Mouse (Mus musculus): ENCODE data around the gene Utrn. TPM values are rescaled to one million over a fixed set of nuclear protein-coding genes. Genes with fewer than 3 reads are reported as not detected.
A peak's percentile ranks its signal among the peaks of the same experiment; 100 is the strongest.

Utrn gene
- total RNA-seq, 2 experiments from 2014 or later, result 69.6 to 72.4 TPM

DNA sequence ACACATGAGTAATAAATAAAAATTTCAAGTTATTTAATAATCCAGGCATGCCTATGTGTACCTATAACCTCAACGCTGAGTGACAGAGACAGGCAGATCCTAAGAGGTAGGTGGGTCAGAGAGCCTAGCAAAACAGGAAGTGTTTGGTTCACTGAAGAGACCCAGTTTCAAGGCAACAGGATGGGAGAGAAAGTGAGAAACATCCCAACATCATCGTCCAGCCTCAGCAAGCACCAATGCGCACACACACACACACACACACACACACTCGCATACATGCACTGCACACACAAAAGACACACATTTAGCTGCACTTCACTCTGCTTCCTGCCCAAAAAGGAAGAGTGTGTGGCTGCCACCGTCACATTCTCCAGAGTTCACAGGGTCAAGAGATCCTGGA is 27.7 kb downstream of the Utrn start:
- intact Hi-C loops (cut with DNase I), result no loop called here
- no peak for DNase-seq

DNA sequence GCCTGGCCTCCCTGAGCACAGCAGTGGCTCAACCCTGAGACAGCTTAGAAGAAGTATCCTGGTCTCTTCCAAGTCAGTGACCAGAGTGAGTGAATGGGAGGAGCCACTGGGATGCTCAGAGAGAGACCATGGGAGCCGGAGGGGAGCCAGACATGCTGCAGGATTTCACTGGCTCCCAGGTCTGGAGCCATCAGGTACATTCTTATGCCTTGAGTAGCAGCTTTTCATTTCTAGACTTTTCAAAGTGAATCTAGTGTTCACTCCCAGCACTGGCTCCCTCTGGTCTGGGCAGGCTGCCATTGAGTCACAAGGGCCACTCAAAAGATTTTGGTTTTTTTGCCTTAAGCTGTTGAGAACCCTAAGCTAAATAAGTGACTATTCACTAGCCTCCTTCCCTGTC is 31.5 kb downstream of the Utrn start:
- intact Hi-C loops (cut with DNase I), result no loop called here
- peak; percentile 36 to 56 for DNase-seq

DNA sequence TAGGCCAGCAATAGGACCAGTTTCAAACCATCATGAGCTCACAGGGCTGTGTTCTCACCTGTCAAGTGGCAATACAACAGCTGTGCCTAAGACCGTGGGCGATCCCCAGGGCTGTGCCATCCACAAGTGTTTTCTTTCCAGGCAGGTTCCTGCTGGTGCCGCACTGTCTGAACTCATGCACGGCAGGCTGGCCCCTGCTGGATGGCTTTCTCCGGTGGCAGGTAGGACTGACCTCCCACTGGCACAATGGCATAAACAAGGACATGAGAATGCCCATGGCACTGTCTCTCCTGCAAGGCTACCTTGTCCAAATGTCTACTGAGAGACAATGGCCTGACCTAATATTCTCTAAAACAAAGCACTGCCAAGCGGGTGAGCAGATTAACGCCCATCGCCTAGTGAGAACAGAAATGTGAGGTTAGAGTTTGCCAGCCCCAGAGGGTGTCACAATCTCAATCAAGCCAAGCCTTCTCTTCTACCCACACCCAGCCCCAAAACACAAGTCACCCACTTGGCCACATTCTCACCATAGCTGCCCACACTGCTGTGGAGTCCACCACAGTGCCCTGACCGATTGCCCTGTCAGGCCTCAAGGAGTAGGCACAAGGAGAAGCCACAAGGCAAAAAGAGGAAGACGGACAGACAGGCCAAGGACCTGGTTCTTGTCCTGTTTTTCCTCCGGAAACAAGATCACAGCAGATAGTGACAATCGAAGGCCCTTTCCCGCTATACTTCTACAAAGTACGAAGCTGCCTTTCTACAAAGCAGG is 32.9 kb downstream of the Utrn start:
- DNase-seq, result no peak
- intact Hi-C loops (cut with DNase I), result no loop called here

DNA sequence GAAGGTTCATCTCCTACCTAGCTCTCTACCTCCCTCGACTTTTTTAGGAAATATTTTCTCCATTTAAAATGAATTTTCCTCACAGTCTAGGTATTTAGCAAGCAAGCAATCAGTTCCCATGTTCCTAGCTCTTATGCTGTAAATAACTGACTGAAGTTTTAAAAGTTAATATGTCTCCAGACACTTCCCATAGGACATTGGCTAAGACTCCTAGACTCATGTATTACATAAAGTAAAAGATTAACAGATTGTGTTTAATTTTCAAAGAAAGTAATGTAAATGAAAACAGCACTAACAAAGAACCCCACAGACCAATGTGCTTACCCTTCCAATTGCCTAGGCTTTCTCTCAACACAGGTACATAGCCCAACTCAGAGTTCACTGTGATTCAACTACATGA is 35.0 kb downstream of the Utrn start:
- no peak for DNase-seq
- intact Hi-C loops (cut with DNase I), result no loop called here

DNA sequence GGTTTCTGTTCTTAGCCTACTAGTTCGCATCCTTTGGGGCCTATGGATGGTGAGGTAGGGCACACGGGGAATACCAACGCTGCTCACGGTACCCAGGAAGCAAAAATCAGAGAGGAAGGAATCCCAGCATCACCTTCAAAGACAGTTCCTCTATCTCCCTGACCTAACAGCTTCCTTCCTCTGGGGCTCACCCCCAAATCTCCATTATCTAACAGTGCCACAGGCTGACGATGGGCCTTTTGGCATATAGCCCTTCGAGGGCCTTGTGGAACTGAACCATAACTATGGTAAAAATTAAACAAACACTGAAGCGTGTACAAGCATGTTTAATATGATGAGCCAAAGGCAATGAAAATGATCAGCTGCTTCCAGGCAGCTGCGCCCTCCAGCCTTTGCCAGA is 37.0 kb downstream of the Utrn start:
- intact Hi-C loops (cut with DNase I), result no loop called here

DNA sequence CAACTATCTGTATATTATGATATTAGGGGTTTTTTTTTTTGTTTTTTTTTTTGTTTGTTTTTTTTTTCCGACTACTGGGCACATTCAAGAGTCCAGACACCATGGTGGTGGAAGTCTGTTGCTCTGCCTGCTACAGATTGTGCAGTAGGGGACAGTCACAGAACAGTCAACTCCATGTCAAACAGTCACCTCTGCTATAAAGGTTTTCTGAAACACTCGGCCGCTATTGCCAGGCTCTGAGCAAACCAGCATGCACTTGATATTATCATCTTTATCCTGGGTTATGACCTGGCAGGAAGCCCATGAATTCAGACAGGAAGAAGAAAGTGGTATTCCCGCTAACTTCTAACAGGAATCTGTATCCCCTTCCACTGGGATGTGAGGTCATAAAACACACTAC is 41.4 kb downstream of the Utrn start:
- no peak for DNase-seq

More for the DNA sequence above, 37.0 kb downstream of the Utrn start:
- no peak for DNase-seq

DNA sequence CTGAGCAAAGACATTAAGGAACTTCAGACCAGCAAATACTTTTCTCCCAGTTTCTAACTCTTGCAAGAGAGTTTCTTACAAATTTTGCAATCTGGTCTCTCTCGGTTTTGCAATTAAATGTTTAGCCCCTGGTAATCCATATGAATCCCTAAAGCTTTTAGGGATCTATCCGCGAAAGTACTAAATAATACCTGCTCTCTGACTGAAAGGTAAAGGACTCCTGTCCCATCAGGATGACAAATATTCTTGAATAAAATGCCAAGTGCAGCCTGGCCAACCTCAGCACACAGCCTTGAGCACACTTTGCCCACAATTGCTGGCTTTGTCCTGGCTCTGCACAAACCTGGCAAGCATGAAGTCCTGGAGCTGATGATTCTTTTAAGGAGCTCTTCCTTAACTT is 41.9 kb downstream of the Utrn start:
- DNase-seq, result no peak
- intact Hi-C loops (cut with DNase I), result no loop called here

More for the DNA sequence above, 41.4 kb downstream of the Utrn start:
- intact Hi-C loops (cut with DNase I), result no loop called here

DNA sequence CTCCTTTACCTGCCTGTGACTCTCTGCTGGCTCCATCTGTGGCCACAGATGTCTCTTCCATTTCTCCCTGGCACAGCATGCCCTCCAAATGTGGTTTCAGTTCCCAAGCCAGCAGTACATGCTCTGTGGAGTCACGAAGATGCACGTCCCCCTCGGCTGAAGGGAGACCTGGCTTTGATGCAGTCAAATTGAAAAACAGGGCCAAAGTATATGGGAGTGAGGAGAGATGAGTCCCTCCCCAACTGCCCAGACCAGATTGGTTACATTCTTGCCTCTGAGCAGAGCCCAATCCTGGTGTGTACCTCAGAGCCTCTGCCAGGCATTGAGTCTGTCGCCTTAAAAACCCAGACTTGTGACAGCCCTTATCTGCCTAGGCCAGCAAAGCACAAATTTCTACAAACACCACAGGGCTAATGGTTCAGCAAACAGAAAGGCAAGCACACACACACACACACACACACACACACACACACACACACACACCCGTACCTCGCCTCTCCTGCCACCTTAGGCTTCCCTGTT is 42.3 kb downstream of the Utrn start:
- intact Hi-C loops (cut with DNase I), result no loop called here
- no peak for DNase-seq

DNA sequence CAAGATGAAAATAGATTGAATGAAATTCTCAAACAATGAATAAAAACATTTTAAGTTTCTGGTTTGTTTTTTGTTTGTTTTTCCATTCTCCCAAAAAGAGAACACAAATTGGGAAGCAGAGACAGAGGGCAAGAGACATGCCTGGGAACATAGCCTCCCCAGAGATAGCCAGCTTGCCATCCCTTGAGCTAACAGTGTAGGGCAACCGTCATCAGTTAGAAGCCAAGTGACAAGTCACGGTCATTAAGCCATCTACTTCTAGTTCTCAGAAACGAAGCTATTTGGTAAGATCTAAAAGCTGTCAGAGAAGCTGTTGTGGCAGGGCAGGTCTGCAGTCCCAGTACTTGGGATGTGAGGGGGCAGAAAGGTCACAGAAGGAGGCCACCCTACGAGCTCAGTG is 44.8 kb downstream of the Utrn start:
- no peak for DNase-seq
- intact Hi-C loops (cut with DNase I), result no loop called here

DNA sequence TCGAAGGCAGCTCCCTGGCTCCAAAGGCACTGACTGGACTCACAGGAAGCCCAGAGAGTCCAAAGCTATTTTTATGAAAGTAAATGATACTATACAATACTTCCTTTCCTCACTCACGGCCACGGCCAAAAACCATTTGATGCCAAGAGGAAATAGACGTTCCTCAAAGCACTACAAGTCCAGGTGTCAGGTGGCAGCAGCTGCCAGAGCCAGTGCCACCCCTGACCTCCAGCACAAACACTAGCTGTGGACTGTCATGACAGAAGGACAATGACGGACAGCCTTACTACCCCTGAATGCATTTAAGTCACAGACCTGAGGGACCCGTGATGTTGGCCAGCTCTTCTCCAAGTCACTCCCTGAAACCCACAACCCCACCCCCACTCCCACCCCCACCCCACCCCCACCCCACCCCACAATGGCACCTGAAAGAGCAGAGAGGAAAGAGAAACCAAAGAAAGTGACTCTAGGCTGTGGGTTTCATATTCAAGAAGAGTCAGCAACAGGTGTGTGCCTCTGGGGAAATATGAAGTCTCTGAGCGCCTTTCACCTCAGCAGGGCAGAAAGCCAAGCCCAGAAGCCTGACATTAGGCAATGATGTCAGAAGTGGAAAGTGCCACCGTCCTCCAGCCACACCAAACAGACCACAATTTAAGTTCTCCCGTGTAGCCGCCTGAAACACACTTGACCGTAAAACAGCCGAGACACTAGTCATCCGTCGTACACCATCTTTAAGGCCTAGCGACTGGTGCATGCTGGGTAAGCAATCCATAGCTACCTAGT is 45.5 kb downstream of the Utrn start:
- no peak for DNase-seq
- intact Hi-C loops (cut with DNase I), result no loop called here

DNA sequence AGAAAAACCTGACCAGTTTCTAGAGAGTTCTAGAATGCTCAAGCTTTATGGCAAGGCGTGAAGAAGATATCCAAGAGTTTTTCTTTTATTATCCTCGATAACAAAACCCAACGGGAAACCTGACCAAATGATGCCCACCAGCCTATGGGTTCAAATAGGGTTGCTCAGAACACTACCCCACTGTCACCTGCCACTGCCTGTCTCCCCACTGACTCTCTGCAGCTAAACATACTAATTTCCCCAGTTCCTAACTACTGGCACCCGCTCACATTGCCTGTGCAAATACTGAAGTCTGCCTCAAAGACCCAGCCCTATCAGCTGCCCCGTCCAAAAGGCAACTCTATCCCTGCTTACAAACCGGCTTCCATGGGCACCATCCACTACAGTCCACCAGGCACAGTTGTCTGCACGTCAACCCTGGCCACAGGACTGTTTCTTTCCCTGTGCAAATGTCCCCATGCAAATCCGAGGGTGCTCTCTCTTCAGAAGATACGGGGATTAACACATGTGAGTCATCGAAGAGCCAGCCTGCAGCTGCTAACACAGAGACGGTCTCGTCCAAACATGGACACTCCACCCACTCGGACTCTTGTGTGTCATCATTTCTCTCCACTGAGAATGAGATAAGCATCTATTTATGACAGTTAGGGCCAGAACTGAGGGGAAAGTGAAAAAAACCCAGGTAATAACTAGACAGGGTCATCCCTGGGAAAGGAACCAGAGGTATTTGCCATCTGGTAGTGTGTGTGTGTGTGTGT is 48.0 kb downstream of the Utrn start:
- no peak for DNase-seq
- intact Hi-C loops (cut with DNase I), result no loop called here

DNA sequence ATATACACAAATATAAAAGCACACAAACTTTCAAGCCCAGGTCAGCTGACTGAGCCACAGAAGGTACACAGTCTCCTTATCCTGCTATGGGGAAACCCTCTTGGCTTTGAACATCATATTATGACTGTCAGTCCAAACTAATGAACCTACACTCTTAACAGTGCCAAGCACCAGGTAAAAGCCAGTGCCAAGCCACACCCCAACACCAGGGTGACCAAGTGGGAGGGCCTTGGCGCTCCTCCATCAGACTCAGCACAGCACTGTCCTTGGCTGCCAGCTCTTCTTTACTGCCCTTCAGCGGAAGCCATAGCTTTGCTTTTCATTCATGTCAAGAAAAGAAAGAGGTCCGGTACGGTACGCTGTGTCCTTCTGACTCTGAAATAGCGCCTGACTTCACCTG is 51.8 kb downstream of the Utrn start:
- intact Hi-C loops (cut with DNase I), result loop anchor here (5.0 kb wide), 1 partner anchor 105 kb away; no protein-coding TSS in a partner anchor
- peak; percentile 64 to 74 for DNase-seq

DNA sequence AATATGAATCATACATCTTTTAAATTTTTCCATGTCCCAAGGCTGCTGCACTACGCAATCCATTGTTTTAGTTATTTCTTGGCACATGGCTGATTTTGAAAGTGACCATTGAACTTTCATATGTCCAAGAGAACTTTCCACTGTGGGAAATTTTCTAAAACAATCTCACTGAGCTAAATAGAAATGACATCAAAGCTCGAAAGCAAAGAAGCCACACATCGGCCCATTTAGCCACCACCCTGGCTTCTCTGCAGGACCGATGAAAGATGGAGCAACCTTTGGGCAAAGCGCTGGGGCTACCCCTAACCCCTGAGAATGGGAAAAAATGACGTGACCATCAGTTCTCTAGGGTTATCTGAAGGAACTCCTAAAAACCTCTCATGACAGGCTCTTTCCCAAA is 52.6 kb downstream of the Utrn start:
- intact Hi-C loops (cut with DNase I), result loop anchor here (5.0 kb wide), 1 partner anchor 106 kb away; no protein-coding TSS in a partner anchor
- no peak for DNase-seq

DNA sequence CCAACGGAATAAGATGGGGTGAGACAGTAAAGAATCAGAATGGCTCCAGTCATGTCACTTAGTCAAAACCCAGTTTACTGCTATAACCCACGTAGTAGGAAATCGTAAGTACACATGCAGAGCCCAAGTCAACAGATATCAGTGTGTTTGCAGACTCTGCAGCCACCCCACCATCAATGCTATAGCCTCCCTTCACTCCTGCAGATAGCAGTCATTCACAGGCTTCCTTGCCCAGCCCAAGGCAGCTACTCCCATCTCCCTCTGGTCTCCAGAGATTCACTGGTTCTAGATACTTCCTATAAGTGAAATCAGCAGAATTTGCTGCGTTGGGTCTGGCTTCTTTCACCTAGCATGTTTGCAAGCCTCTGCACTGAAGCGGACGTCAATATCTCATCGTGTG is 54.8 kb downstream of the Utrn start:
- DNase-seq, result no peak
- intact Hi-C loops (cut with DNase I), result loop anchor here (5.0 kb wide), 2 partner anchors 53 to 77 kb away; partner anchors contain the start of gene Utrn

DNA sequence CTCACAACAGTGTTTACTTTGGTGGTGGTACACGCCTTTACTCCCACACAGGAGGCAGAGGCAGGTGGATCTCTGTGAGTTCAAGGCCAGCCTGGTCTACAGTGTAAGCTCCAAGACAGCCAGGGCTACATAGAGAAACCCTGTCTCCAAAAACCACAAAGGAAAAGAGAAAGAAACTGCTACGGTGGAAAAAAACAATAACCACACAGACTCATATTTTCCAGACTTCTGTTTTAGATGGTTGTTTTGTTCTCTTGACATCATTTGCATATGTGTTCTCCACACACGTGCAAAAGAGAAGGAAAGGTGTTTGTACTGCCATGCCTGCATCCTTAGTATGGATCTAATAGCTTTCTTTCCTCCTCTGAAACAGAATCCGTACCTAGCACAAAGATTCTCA is 55.3 kb downstream of the Utrn start:
- intact Hi-C loops (cut with DNase I), result loop anchor here (5.0 kb wide), 2 partner anchors 53 to 77 kb away; partner anchors contain the start of gene Utrn
- DNase-seq, result no peak

DNA sequence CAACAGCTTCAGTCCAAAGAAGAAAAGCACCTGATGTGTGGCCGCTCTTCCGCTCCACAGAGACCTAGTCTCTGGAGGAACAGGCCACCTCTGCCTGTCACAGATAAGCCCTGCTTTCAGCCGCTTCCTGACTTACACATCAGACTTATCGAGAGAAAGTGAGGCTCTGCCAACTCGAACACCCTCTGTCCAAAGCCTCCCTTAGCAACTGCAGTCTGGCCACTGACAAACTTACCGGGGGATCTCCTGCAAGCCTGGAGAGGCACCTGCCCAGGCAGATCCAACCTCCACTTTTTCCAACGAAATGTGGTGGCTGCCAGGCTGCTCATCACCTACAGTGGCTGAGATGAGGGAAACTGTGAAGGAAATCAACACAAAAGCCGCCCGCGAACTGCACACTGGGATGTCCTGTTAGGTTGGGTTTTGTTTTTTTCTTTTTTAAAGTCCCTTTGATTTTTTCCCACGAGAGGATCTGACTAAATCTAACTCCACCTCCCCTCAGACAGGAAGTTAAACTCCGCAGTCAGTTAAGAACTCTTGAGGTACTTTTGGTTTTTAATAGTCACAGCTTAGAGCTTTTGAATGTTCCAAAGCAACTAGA is 55.9 kb downstream of the Utrn start:
- intact Hi-C loops (cut with DNase I), result loop anchor here (5.0 kb wide), 2 partner anchors 54 to 76 kb away; partner anchors contain the start of gene Utrn
- peak; percentile 37 to 38 for DNase-seq

DNA sequence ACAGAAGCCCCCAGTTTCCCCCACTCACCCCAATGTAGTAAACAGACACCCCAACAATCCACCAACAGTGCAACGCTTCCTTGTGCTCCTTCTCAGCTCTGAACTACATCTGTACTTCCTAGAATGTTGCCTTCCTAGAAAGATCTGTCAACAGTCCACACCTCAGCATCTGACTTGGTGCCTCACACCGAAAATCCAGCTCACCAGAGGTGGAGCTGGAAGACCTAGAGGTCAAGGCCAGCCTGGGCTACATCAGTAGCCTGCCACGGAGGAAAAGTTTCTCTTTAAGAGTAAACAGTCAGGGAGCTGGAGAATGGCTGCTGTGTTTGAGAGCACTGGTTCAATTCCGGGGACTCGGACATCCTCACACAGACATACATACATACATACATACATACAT is 56.5 kb downstream of the Utrn start:
- intact Hi-C loops (cut with DNase I), result loop anchor here (5.0 kb wide), 2 partner anchors 55 to 75 kb away; partner anchors contain the start of gene Utrn
- DNase-seq, result no peak

DNA sequence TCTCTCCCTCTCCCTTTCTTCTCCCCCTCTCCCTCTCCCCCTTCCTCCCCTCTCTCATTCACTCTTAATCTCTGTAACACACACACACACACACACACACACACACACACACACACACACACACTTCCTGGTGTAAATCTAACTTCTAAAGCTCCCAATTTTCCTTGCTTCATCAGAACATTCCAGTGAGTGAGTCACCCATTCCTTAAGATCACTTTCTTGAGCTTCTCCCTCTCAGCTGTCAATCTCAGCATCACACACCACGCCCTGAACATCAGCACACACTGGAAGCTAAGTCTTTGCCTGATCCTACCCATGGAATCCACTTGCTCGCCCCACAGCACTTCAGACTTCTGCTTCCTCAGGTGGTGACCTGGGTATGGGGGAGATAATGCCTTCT is 58.3 kb downstream of the Utrn start:
- intact Hi-C loops (cut with DNase I), result loop anchor here (5.0 kb wide), 2 partner anchors 56 to 74 kb away; partner anchors contain the start of gene Utrn

DNA sequence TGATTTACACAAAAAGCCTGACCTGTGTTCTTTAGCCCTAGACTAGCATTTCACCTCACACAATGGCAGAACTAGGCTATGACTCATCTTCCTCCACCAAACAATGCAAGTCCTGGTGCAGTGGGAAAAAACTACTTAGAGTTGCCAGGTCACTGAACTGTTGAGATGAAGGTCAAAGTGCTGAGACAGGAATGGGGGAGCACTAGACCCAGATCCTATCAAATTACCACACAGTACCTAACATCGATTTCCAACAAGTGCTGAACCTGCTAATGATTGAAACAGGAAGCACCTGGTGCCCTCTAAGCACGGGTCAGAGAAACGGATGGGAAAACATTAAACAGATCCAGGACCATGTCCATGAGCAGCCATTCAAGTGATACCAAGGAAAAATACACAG is 59.5 kb downstream of the Utrn start:
- DNase-seq, result no peak
- intact Hi-C loops (cut with DNase I), result loop anchor here (5.0 kb wide), 2 partner anchors 58 to 72 kb away; partner anchors contain the start of gene Utrn

More for the DNA sequence above, 58.3 kb downstream of the Utrn start:
- no peak for DNase-seq

DNA sequence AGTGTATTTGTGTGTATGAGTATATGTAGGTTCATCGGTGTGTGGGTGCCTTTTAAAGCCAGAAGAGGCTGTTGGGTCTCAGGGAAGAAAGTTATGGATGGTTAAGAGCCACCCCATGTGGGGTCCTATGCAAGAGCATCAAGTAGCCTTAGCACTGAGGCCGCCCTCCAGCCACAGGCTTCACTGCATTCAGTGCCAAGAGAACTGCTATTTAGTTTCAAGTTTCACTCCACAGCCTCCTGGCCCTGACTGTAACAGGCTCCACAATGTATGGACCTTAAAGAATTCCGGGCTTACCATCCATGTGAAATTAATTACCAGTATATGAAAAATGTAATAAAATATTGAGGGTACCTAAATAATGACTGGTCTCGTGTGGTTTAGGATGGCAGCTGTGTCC is 60.7 kb downstream of the Utrn start:
- intact Hi-C loops (cut with DNase I), result no loop called here
- DNase-seq, result no peak
